Mouse (Mus musculus) kidney, adult 2 months (tissue): ENCODE results near the gene Olfr1211.

Experiments
- CTCF ChIP-seq: fragments of 200-500 bp; conservative IDR thresholded peaks from 2 replicates; pipeline ENCODE4 v1.5.1; 2011; ENCODE audit warnings: low read depth, mild to moderate bottlenecking, control low read depth, low read length, moderate library complexity, mixed read lengths; ENCODE audit not compliant: insufficient read depth, insufficient read length
- POLR2A ChIP-seq: fragments of 200-500 bp; IDR thresholded peaks from one replicate; pipeline ENCODE4 v1.6.1; 2011; ENCODE audit warnings: low read depth, low read length, control low read depth

DNA sequence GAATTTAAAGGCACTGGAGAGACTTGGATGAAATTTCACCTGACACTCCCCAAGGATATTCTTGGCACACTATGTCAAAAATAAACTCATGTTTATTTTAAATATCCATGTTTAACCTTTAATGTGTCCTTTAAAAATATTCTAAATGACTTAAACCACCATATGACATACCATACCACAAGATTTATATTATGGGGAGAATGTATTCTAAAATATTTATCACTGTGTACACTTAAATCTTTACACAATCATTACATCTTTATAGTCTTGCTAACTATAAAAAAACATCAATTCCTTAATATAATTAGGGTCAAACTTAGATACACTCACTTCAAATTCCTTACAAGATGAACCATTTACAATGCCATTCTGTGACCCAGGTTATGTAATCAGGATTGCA lies 35.7 kb downstream of the Olfr1211 start, which contains the start of gene Olfr1208:
- TF ChIP-seq CTCF (no peak), POLR2A (no peak)
